Mouse (Mus musculus): Measurements from ENCODE around the gene Scamp1. TPM values are rescaled to one million over a fixed set of nuclear protein-coding genes. Genes with fewer than 3 reads are reported as not detected.

Gene Scamp1
- polyA plus RNA-seq, 1 experiment = 0.12 TPM

DNA sequence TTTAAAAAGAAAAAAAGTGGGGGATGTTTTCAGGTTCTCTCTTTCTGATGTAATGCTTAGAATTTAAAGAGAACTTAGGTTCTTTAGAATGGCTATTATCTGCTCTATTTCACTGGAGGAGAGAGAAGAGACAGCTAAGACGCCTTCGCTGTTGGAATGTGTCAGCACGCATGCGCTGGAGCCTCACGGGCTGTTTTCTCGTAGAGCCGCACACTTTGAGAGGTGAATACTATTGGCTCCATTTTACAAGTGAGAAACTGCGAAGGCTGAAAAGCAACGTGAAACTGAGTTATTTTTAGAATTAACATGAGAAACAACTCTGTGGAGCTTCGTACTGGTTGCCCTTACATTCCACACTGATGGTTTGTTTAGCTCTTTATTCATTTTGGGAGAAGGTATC, 8.3 kb upstream of the Scamp1 start:
- TF ChIP-seq TAL1 (IDR thresholded peaks at IDR 0.05; ENCODE audit: low read length) (no peak), GATA1 (IDR thresholded peaks at IDR 0.05; ENCODE audit: low read length) (no peak)
- H3K27me3 ChIP-seq (ENCODE audit: control insufficient read depth) = peaks cover 3% of the 10 kb centered on the region; the same call in 1 of the 2 replicates
- H3K4me1 ChIP-seq (ENCODE audit: control insufficient read depth) = peaks cover 3% of the 10 kb centered on the region; the same call in 1 of the 2 replicates
- no peaks in the 10 kb centered on the region for H3K36me3 ChIP-seq (ENCODE audit: control insufficient read depth)
- no peaks in the 10 kb centered on the region for H3K9me3 ChIP-seq (ENCODE audit: control insufficient read depth, low read length)
- no peak overlapping the region for H3K4me3 ChIP-seq (replicated peaks)

DNA sequence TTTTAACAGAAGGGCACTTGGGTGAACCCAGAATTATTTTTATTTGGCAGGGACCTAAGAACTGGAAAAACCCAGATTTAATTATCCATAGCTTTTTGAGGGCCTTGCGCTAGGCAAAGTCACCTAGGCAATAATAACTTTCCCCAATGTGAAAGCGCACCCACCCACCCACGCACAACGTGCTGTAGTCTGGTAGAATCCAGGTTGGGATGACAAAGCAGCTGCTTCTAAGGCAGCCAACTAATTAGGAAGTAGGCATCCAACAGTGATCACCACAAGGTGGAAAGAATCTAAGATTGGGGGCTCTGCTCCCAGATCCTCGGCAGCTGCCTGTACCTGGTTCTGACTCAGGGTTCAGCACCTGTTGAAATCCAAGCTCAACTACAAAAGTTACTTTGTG, 538 bp upstream of the Scamp1 start:
- no peak for TF ChIP-seq GATA1 (IDR thresholded peaks at IDR 0.05; ENCODE audit: low read length)
- TF ChIP-seq TAL1 (IDR thresholded peaks at IDR 0.05; ENCODE audit: low read length) = no peak
- H3K9me3 ChIP-seq (ENCODE audit: control insufficient read depth, low read length) = no peaks in the 10 kb centered on the region
- peak overlapping the region; percentile 90 for H3K4me3 ChIP-seq (replicated peaks)
- no peaks in the 10 kb centered on the region for H3K36me3 ChIP-seq (ENCODE audit: control insufficient read depth)
- peaks cover 4% of the 10 kb centered on the region for H3K27me3 ChIP-seq (ENCODE audit: control insufficient read depth)
- H3K4me1 ChIP-seq (ENCODE audit: control insufficient read depth) = peaks cover 34% of the 10 kb centered on the region

DNA sequence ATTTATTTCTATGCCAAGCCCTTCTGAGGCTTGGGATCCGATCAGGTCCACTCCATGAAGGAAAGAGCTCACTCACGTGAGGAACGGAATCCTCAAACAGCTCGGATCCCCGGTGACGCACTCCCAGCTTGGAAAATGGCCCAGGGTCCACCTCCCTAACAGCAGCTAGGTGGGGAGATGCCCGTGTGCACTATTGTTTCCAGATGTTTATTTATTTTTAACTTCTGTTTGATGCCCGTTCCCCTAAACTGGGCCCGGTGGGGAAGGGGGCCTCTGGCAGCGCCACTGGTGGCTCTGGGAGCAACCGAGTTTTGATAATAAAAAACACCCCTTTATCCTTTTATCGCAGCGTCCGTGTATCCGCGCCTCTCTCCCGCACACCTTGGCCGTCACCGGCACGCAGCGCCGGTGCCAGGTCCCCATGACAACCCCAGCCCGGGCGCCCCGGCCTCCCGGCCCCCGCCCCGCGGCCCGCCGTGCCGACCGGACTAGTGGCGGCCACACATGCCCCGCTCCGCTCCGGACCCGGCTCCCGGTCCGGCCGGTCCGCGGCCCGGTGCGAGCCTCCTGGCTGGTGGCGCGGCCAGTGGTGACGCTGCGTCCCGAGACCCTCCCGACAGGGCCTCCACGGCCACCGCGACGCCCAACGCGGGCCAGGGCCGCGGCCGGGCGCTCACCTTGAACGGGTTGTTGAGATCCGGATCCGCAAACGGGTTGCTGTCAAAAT, 951 bp downstream of the Scamp1 start:
- Histone ChIP-seq H3K27me3 (ENCODE audit: control insufficient read depth) (peaks cover 4% of the 10 kb centered on the region), H3K9me3 (ENCODE audit: control insufficient read depth, low read length) (no peaks in the 10 kb centered on the region), H3K4me1 (ENCODE audit: control insufficient read depth) (peaks cover 41% of the 10 kb centered on the region), H3K36me3 (ENCODE audit: control insufficient read depth) (no peaks in the 10 kb centered on the region), H3K4me3 (replicated peaks) (peak overlapping the region; percentile 90)
- no peak for TF ChIP-seq GATA1 (IDR thresholded peaks at IDR 0.05; ENCODE audit: low read length)

DNA sequence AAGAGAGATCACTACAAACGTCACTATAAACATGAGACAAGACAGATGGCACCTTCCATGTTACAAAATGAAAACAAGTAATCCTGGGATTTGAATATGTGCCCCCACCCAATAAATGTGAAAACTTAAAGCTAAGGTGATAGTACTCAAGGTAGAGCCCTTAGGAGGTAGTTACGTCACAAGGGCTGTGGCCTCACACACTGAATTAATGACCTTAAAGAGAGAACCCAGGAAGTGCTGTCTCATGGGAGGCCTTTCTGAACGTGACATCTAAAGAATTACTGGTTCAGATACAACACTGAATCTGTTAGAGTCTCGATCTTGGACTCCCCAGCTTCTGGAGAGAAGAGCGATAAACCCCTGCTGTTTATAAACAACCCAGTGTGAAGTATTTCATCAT, 6.2 kb downstream of the Scamp1 start:
- Histone ChIP-seq H3K27me3 (ENCODE audit: control insufficient read depth) (no peaks in the 10 kb centered on the region), H3K9me3 (ENCODE audit: control insufficient read depth, low read length) (no peaks in the 10 kb centered on the region), H3K4me1 (ENCODE audit: control insufficient read depth) (peaks cover 39% of the 10 kb centered on the region), H3K4me3 (replicated peaks) (no peak overlapping the region), H3K36me3 (ENCODE audit: control insufficient read depth) (no peaks in the 10 kb centered on the region)
- TF ChIP-seq GATA1 (IDR thresholded peaks at IDR 0.05; ENCODE audit: low read length) (no peak), TAL1 (IDR thresholded peaks at IDR 0.05; ENCODE audit: low read length) (no peak)

DNA sequence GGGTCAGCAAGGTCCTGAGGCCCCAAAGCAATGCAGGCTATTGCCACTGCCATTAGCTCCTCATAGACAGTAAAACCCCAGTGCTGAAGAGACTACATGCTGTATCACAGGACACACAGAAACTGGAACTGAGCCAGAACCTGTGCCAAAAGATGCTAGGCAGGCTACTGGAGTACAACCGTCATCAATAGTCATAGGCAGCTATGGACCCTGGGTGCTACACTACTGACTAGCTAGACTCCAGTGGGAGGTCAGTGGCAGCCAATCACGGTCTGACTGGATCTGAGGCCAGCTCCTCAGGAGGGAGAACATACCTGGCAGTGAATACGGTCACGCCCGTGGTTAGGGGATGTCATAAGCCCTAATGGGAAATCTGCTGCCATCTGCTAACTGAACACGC, 14.4 kb downstream of the Scamp1 start:
- TF ChIP-seq GATA1 (IDR thresholded peaks at IDR 0.05; ENCODE audit: low read length) = no peak
- Histone ChIP-seq H3K36me3 (ENCODE audit: control insufficient read depth) (no peaks in the 10 kb centered on the region), H3K4me1 (ENCODE audit: control insufficient read depth) (peaks cover 47% of the 10 kb centered on the region), H3K4me3 (replicated peaks) (no peak overlapping the region), H3K27me3 (ENCODE audit: control insufficient read depth) (no peaks in the 10 kb centered on the region), H3K9me3 (ENCODE audit: control insufficient read depth, low read length) (no peaks in the 10 kb centered on the region)

DNA sequence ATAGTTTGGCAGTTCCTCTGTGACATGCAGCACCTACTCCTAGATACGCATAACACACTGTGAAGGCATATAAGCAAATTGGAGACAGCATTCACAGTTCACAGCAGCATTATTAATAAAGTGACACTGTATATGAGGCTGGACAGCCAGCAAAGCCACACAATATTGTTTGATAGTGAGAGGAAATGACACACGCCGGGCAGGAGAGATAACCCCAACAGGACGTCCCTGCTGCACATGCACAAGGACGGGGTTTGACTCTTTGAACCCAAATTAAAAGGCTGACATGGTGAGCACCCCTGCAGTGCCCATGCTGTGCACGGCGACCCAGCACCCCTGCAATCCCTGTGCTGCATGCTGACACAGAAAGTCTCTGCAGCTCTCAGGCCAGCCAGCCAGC, 17.5 kb downstream of the Scamp1 start:
- Histone ChIP-seq H3K36me3 (ENCODE audit: control insufficient read depth) (peaks cover 4% of the 10 kb centered on the region), H3K27me3 (ENCODE audit: control insufficient read depth) (no peaks in the 10 kb centered on the region), H3K4me1 (ENCODE audit: control insufficient read depth) (peaks cover 65% of the 10 kb centered on the region), H3K4me3 (replicated peaks) (no peak overlapping the region), H3K9me3 (ENCODE audit: control insufficient read depth, low read length) (peaks cover 4% of the 10 kb centered on the region)
- TF ChIP-seq GATA1 (IDR thresholded peaks at IDR 0.05; ENCODE audit: low read length) = no peak
- no peak for TF ChIP-seq TAL1 (IDR thresholded peaks at IDR 0.05; ENCODE audit: low read length)

DNA sequence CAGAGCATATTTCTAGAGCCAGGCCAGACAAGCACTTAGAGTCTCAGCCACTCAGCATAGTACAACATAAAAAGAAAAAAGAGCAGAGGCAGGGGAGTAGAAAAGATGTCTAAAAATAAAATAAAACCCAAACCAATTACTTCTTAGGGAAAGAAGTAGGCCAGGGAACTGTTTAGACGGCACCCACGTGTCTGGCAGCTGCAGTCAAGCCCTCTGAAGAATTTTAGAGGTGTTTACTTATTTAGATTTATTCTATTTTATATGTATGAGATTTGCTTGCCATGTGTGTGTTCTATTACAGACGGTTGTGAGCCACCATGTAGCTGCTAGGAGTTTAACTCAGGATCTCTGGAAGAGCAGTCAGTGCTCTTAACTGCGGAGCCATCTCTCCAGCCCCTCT, 18.5 kb downstream of the Scamp1 start:
- Histone ChIP-seq H3K36me3 (ENCODE audit: control insufficient read depth) (peaks cover 4% of the 10 kb centered on the region), H3K27me3 (ENCODE audit: control insufficient read depth) (no peaks in the 10 kb centered on the region)
- TF ChIP-seq TAL1 (IDR thresholded peaks at IDR 0.05; ENCODE audit: low read length) = no peak
- TF ChIP-seq GATA1 (IDR thresholded peaks at IDR 0.05; ENCODE audit: low read length) = no peak

DNA sequence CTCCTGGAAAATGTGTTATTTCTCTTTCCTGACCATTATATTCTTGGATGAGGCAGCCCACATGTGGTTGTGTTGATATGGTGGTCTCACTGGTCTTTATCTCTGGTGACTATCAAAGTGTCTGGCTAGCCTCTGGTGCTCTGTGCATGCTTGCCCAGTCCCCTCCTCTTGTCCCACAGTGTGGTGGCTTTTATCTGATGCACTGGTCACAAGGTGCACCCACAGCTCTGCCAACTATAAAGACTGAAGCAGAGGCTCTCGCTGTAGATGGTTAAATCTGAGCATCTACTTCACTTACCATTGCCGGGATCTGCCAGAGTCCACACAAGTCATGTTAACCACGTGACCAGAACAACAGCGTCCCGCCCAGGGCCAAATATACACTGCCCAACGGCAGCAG, 19.1 kb downstream of the Scamp1 start:
- Histone ChIP-seq H3K27me3 (ENCODE audit: control insufficient read depth) (no peaks in the 10 kb centered on the region), H3K9me3 (ENCODE audit: control insufficient read depth, low read length) (peaks cover 4% of the 10 kb centered on the region), H3K4me3 (replicated peaks) (no peak overlapping the region), H3K36me3 (ENCODE audit: control insufficient read depth) (peaks cover 4% of the 10 kb centered on the region), H3K4me1 (ENCODE audit: control insufficient read depth) (peaks cover 79% of the 10 kb centered on the region)
- TF ChIP-seq GATA1 (IDR thresholded peaks at IDR 0.05; ENCODE audit: low read length) (no peak), TAL1 (IDR thresholded peaks at IDR 0.05; ENCODE audit: low read length) (no peak)

More for the DNA sequence above, 18.5 kb downstream of the Scamp1 start:
- Histone ChIP-seq H3K4me1 (ENCODE audit: control insufficient read depth) (peaks cover 75% of the 10 kb centered on the region), H3K4me3 (replicated peaks) (no peak overlapping the region), H3K9me3 (ENCODE audit: control insufficient read depth, low read length) (peaks cover 4% of the 10 kb centered on the region)

DNA sequence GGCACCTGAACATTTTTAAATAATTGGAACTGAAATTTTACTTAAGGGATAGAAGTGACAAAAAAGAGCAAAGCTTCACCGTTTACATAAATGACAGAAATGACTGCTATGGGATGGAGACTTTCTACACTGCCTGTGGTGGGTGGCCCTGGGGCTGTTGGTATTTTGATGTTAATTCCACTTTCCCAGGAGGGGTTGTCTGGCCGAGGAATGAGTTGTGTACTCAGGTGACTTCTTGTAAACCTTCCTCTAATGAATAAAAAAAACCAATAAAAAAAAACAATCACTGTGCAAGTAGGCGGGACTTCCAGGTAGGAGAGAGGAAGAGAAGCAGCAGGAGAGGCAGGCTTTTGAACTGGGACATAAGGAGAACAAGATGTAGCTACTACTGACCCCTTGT, 20.4 kb downstream of the Scamp1 start:
- peaks cover 4% of the 10 kb centered on the region for H3K36me3 ChIP-seq (ENCODE audit: control insufficient read depth)
- peaks cover 4% of the 10 kb centered on the region for H3K9me3 ChIP-seq (ENCODE audit: control insufficient read depth, low read length)
- no peak for TF ChIP-seq GATA1 (IDR thresholded peaks at IDR 0.05; ENCODE audit: low read length)
- TF ChIP-seq TAL1 (IDR thresholded peaks at IDR 0.05; ENCODE audit: low read length) = no peak
- peaks cover 80% of the 10 kb centered on the region for H3K4me1 ChIP-seq (ENCODE audit: control insufficient read depth)
- H3K4me3 ChIP-seq (replicated peaks) = no peak overlapping the region
- H3K27me3 ChIP-seq (ENCODE audit: control insufficient read depth) = no peaks in the 10 kb centered on the region

DNA sequence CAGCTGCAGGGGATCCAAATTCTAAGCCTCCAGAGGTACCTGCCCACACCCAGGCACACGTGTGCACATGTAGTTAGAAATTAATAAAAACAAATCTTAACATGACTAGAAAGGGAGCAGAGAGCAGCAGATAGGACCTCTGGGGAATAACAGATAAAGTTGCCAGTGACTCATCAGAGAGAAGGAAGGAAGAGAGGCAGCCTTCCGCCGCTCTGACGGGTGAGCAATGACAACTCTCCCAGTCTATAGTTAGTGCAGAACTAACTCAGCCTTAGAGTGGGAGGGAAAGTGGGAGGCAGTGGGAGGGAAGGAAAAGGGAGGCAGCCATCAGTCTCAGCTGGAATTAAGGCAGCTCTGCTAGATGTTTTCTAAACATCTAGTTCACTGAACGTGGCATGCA, 21.7 kb downstream of the Scamp1 start:
- Histone ChIP-seq H3K9me3 (ENCODE audit: control insufficient read depth, low read length) (peaks cover 4% of the 10 kb centered on the region), H3K27me3 (ENCODE audit: control insufficient read depth) (no peaks in the 10 kb centered on the region), H3K36me3 (ENCODE audit: control insufficient read depth) (peaks cover 4% of the 10 kb centered on the region), H3K4me1 (ENCODE audit: control insufficient read depth) (peaks cover 90% of the 10 kb centered on the region), H3K4me3 (replicated peaks) (peak overlapping the region; percentile 58)
- TF ChIP-seq GATA1 (IDR thresholded peaks at IDR 0.05; ENCODE audit: low read length) = 0 out of 2 replicates have a peak, but pooled peaks have one; percentile 29
- TF ChIP-seq TAL1 (IDR thresholded peaks at IDR 0.05; ENCODE audit: low read length) = peak; percentile 45
